Mouse (Mus musculus) heart, postnatal 0 days (tissue): ENCODE measurements around the gene Nlgn2. TPM values are rescaled to one million over a fixed set of nuclear protein-coding genes. Genes with fewer than 3 reads are reported as not detected.

ENCODE experiments used
- ATAC-seq: fragments of 200-750 bp; cut with Nextera tagmentation; 2 replicates; pipeline ENCODE4 v1.8.0; 2017; ENCODE audit warnings: low read depth, moderate number of reproducible peaks, moderate library complexity; ENCODE audit not compliant: insufficient read depth
- DNase-seq: peaks from one replicate; pipeline ENCODE4 v3.0.0-alpha.2; 2016; ENCODE audit warnings: low spot score
- H3K27ac ChIP-seq: fragments of 300-500 bp; sonication (generic); 2 replicates; pipeline ENCODE4 v1.5.1; 2014; ENCODE audit warnings: low read depth, mild to moderate bottlenecking
- H3K27me3 ChIP-seq: fragments of 300-500 bp; sonication (generic); 2 replicates; pipeline ENCODE4 v1.6.1; 2014; ENCODE audit warnings: low read length, mixed read lengths; ENCODE audit not compliant: control insufficient read depth, insufficient read depth
- H3K36me3 ChIP-seq: fragments of 300-500 bp; sonication (generic); replicated peaks from 2 replicates; pipeline ENCODE4 v1.6.1; 2014; ENCODE audit warnings: low read length, mixed read lengths; ENCODE audit not compliant: control insufficient read depth, insufficient read depth
- H3K4me1 ChIP-seq: fragments of 300-500 bp; sonication (generic); 2 replicates; pipeline ENCODE4 v1.6.1; 2014; ENCODE audit warnings: antibody characterized with exemption; ENCODE audit not compliant: control insufficient read depth, insufficient read depth
- H3K4me2 ChIP-seq: fragments of 300-500 bp; sonication (generic); 2 replicates; pipeline ENCODE4 v1.6.1; 2014; ENCODE audit warnings: low read depth, mild to moderate bottlenecking, low read length, moderate library complexity
- H3K4me3 ChIP-seq: fragments of 300-500 bp; sonication (generic); 2 replicates; pipeline ENCODE4 v1.5.1; 2014; ENCODE audit warnings: low read depth, low read length
- H3K9ac ChIP-seq: fragments of 300-500 bp; sonication (generic); replicated peaks from 2 replicates; pipeline ENCODE4 v1.6.1; 2014; ENCODE audit warnings: low read depth, low read length, mixed read lengths
- H3K9me3 ChIP-seq: fragments of 300-500 bp; sonication (generic); replicated peaks from 2 replicates; pipeline ENCODE4 v1.6.1; 2016; ENCODE audit warnings: low read length; ENCODE audit not compliant: control insufficient read depth
- CTCF ChIP-seq: IDR thresholded peaks from 2 replicates; pipeline ENCODE4 v1.5.1; 2016; ENCODE audit warnings: antibody characterized with exemption, control low read depth, low read depth
- EP300 ChIP-seq: IDR thresholded peaks from 2 replicates; pipeline ENCODE4 v1.6.1; 2016; ENCODE audit warnings: antibody characterized with exemption, low read depth
- WGBS: fragments of 180-500 bp; shearing (Covaris S2); extraction: QIAGEN DNeasy Blood & Tissue Kit; methylation state at CpG from one replicate; pipeline ENCODE4 v1.1.7; 2014; 5-methylcytosine and 5-hydroxymethylcytosine counted together
- polyA plus RNA-seq: library from polyadenylated mRNA; unstranded; fragments of >200 nt; fragmentation: Nextera tagmentation; extraction: Ambion mirVana; gene quantifications from 2 replicates; pipeline ENCODE4 v1.2.1, GENCODE M21; 2015
- total RNA-seq: library from RNA; depleted of rRNA; stranded (reverse); fragments of >200 nt; gene quantifications from 2 replicates; pipeline ENCODE4 v1.2.3, GENCODE M21; 2014; ENCODE audit warnings: low replicate concordance

Gene Nlgn2
- total and polyA plus RNA-seq, 2 experiments from 2014 or later: 0.89 to 4.5 TPM

GRCm38 (mm10) chr11:69801379-69801977 lies 36.1 kb downstream of the Nlgn2 start, which contains the start of gene Fgf11:
Gene Fgf11, minus strand, starts transcription at chr11:69801857.
- 2% methylated on average over 33 of the region's 33 CpGs for WGBS
- TF ChIP-seq CTCF (no peak), EP300 (no peak)
- no peak for ATAC-seq

GRCm38 (mm10) chr11:69800392-69801197 lies 37.0 kb downstream of the Nlgn2 start:
- Histone ChIP-seq H3K4me3 (peak overlapping the region; percentile 57), H3K9me3 (no peaks in the 10 kb centered on the region), H3K27me3 (peaks cover 29% of the 10 kb centered on the region), H3K4me1 (peaks cover 43% of the 10 kb centered on the region), H3K9ac (peak overlapping the region; percentile 38; the same call in 1 of the 2 replicates), H3K27ac (no peak overlapping the region), H3K4me2 (peak overlapping the region; percentile 84), H3K36me3 (no peaks in the 10 kb centered on the region)
- TF ChIP-seq CTCF (no peak), EP300 (no peak)
- ATAC-seq: peak; percentile 28; the same call in 1 of the 2 replicates
- under 1% methylated on average over 36 of the region's 36 CpGs for WGBS
- peak; percentile 60 for DNase-seq

More at GRCm38 (mm10) chr11:69801379-69801977, 36.1 kb downstream of the Nlgn2 start, which contains the start of gene Fgf11:
- peak within 1 kb of the TSS; percentile 57 for H3K4me3 ChIP-seq
- peaks cover 29% of the 10 kb centered on the region for H3K27me3 ChIP-seq
- H3K4me2 ChIP-seq: peak within 1 kb of the TSS; percentile 84
- peak within 1 kb of the TSS; percentile 18; the same call in 1 of the 2 replicates for H3K27ac ChIP-seq
- DNase-seq: no peak
- peak within 1 kb of the TSS; percentile 49; the same call in 1 of the 2 replicates for H3K9ac ChIP-seq
- H3K9me3 ChIP-seq: no peaks in the 10 kb centered on the region
- peaks cover 43% of the 10 kb centered on the region for H3K4me1 ChIP-seq
- H3K36me3 ChIP-seq: no peaks in the 10 kb centered on the region

- Histone ChIP-seq H3K4me1 (peaks cover 43% of the 10 kb centered on the region), H3K27me3 (peaks cover 24% of the 10 kb centered on the region), H3K9ac (no peak overlapping the region), H3K4me2 (peak overlapping the region; percentile 84), H3K4me3 (peak overlapping the region; percentile 57; the same call in 1 of the 2 replicates), H3K36me3 (no peaks in the 10 kb centered on the region), H3K27ac (no peak overlapping the region), H3K9me3 (no peaks in the 10 kb centered on the region)
- no peak for ATAC-seq
- WGBS: 7% methylated on average over 11 of the region's 11 CpGs
- no peak for TF ChIP-seq EP300
- no peak for DNase-seq
Observed at GRCm38 (mm10) chr11:69800138-69800391, 37.5 kb downstream of the Nlgn2 start.

- TF ChIP-seq CTCF (no peak), EP300 (no peak)
- H3K27me3 ChIP-seq: peaks cover 19% of the 10 kb centered on the region
- no peak overlapping the region for H3K4me3 ChIP-seq
- no peak overlapping the region for H3K9ac ChIP-seq
- WGBS: 38% methylated on average over 11 of the region's 12 CpGs
- no peaks in the 10 kb centered on the region for H3K36me3 ChIP-seq
- peaks cover 40% of the 10 kb centered on the region for H3K4me1 ChIP-seq
- H3K4me2 ChIP-seq: 0 out of 2 replicates have a peak overlapping the region, but pooled peaks have one; percentile 84
- H3K9me3 ChIP-seq: no peaks in the 10 kb centered on the region
- ATAC-seq (no peak), DNase-seq (no peak)
- no peak overlapping the region for H3K27ac ChIP-seq
Observed at GRCm38 (mm10) chr11:69799394-69800137, 38.0 kb downstream of the Nlgn2 start.

GRCm38 (mm10) chr11:69797924-69798323 lies 39.7 kb downstream of the Nlgn2 start:
- WGBS: 77% methylated on average over 7 of the region's 7 CpGs
- ATAC-seq (no peak), DNase-seq (no peak)
- H3K9ac ChIP-seq: no peak overlapping the region
- TF ChIP-seq EP300 (no peak), CTCF (no peak)
- peaks cover 19% of the 10 kb centered on the region for H3K27me3 ChIP-seq
- H3K9me3 ChIP-seq: no peaks in the 10 kb centered on the region
- peaks cover 32% of the 10 kb centered on the region for H3K4me1 ChIP-seq
- no peak overlapping the region for H3K4me2 ChIP-seq
- H3K4me3 ChIP-seq: no peak overlapping the region
- no peak overlapping the region for H3K27ac ChIP-seq
- no peaks in the 10 kb centered on the region for H3K36me3 ChIP-seq
